Mouse (Mus musculus) heart, embryonic 13.5 days (tissue): ENCODE measurements around the gene Alkbh1. TPM values are rescaled to one million over a fixed set of nuclear protein-coding genes. Genes with fewer than 3 reads are reported as not detected.
"Not testable (repeated sequence)": the region's sequence is repeated elsewhere in the genome, so short reads cannot be mapped to it uniquely, and the experiment has no call there.

Experiments
- ATAC-seq: fragments of 200-750 bp; cut with Nextera tagmentation; 2 replicates; pipeline ENCODE4 v1.8.0; 2017; ENCODE audit warnings: moderate TSS enrichment; ENCODE audit not compliant: insufficient number of reproducible peaks, low FRiP score, low TSS enrichment; ENCODE audit errors: extremely low read depth
- H3K27ac ChIP-seq: fragments of 300-500 bp; sonication (generic); replicated peaks from 2 replicates; pipeline ENCODE4 v1.5.1; 2015; ENCODE audit warnings: moderate library complexity, mild to moderate bottlenecking, inconsistent platforms
- H3K27me3 ChIP-seq: fragments of 300-500 bp; sonication (generic); replicated peaks from 2 replicates; pipeline ENCODE4 v1.6.1; 2015; ENCODE audit warnings: mild to moderate bottlenecking, inconsistent platforms
- H3K36me3 ChIP-seq: fragments of 300-500 bp; sonication (generic); 2 replicates; pipeline ENCODE4 v1.6.1; 2015; ENCODE audit warnings: mild to moderate bottlenecking, inconsistent platforms
- H3K4me1 ChIP-seq: fragments of 300-500 bp; sonication (generic); 2 replicates; pipeline ENCODE4 v1.6.1; 2015; ENCODE audit warnings: inconsistent platforms
- H3K4me2 ChIP-seq: fragments of 300-500 bp; sonication (generic); 2 replicates; pipeline ENCODE4 v1.6.1; 2015; ENCODE audit warnings: inconsistent platforms, mild to moderate bottlenecking, moderate library complexity
- H3K4me3 ChIP-seq: fragments of 300-500 bp; sonication (generic); 2 replicates; pipeline ENCODE4 v1.5.1; 2015; ENCODE audit warnings: moderate library complexity, mild to moderate bottlenecking, inconsistent platforms
- H3K9ac ChIP-seq: fragments of 300-500 bp; sonication (generic); 2 replicates; pipeline ENCODE4 v1.6.1; 2015; ENCODE audit warnings: inconsistent platforms, mild to moderate bottlenecking, moderate library complexity
- H3K9me3 ChIP-seq: fragments of 300-500 bp; sonication (generic); 2 replicates; pipeline ENCODE4 v1.6.1; 2016; ENCODE audit warnings: inconsistent platforms
- WGBS: fragments of 180-500 bp; shearing (Covaris S2); methylation state at CpG from one replicate; pipeline ENCODE4 v1.1.7; 2015; ENCODE audit warnings: mixed read lengths; 5-methylcytosine and 5-hydroxymethylcytosine counted together
- polyA plus RNA-seq: library from polyadenylated mRNA; unstranded; fragments of >200 nt; fragmentation: Nextera tagmentation; extraction: Ambion mirVana; gene quantifications from 2 replicates; pipeline ENCODE4 v1.2.1, GENCODE M21; 2015

The Alkbh1 gene
- polyA plus RNA-seq = 34.2 and 37.2 TPM in 2 replicates

GRCm38 (mm10) chr12:87443700-87444122 is at the start of gene Alkbh1, which contains the start of gene Slirp:
Alkbh1 (minus strand) TSS chr12:87444017.
Slirp (plus strand) TSS chr12:87443896.
- Histone ChIP-seq H3K27ac (peak within 1 kb of the TSS; percentile 86), H3K9me3 (no peaks in the 10 kb centered on the region), H3K27me3 (no peaks in the 10 kb centered on the region), H3K4me2 (peak within 1 kb of the TSS; percentile 91), H3K4me3 (peak within 1 kb of the TSS; percentile 90), H3K36me3 (peaks cover 57% of the 10 kb centered on the region), H3K4me1 (peaks cover 24% of the 10 kb centered on the region), H3K9ac (peak within 1 kb of the TSS; percentile 95)
- peak; percentile 63; the same call in 1 of the 2 replicates for ATAC-seq
- under 1% methylated on average over 28 of the region's 28 CpGs for WGBS

- not testable (repeated sequence) for ATAC-seq, H3K27ac ChIP-seq
- 58% methylated on average over 2 of the region's 2 CpGs for WGBS
Measured at GRCm38 (mm10) chr12:87488683-87489082, 44.9 kb upstream of the Alkbh1 start.

GRCm38 (mm10) chr12:87482482-87482881 is 38.7 kb upstream of the Alkbh1 start:
- H3K9me3 ChIP-seq, ATAC-seq, H3K36me3 ChIP-seq: not testable (repeated sequence)

More at GRCm38 (mm10) chr12:87488683-87489082, 44.9 kb upstream of the Alkbh1 start:
- H3K36me3 ChIP-seq, H3K27me3 ChIP-seq, H3K4me2 ChIP-seq, H3K4me3 ChIP-seq, H3K9ac ChIP-seq, H3K4me1 ChIP-seq, H3K9me3 ChIP-seq: not testable (repeated sequence)

GRCm38 (mm10) chr12:87474756-87475155 is 30.9 kb upstream of the Alkbh1 start:
- no peak overlapping the region for H3K4me3 ChIP-seq
- no peaks in the 10 kb centered on the region for H3K9me3 ChIP-seq
- 69% methylated on average over 3 of the region's 3 CpGs for WGBS
- no peak overlapping the region for H3K4me2 ChIP-seq
- peaks cover 4% of the 10 kb centered on the region; the same call in 1 of the 2 replicates for H3K27me3 ChIP-seq
- H3K27ac ChIP-seq = no peak overlapping the region
- ATAC-seq = no peak
- 0 out of 2 replicates have a peak, but pooled peaks cover 3% of the 10 kb centered on the region for H3K36me3 ChIP-seq
- H3K4me1 ChIP-seq = peaks cover 18% of the 10 kb centered on the region
- no peak overlapping the region for H3K9ac ChIP-seq

More at GRCm38 (mm10) chr12:87482482-87482881, 38.7 kb upstream of the Alkbh1 start:
- H3K4me2 ChIP-seq, H3K4me1 ChIP-seq, H3K27ac ChIP-seq, H3K9ac ChIP-seq, H3K4me3 ChIP-seq, H3K27me3 ChIP-seq: not testable (repeated sequence)
- WGBS = 71% methylated on average over 5 of the region's 5 CpGs

GRCm38 (mm10) chr12:87471964-87472786 is 28.4 kb upstream of the Alkbh1 start, which contains the start of gene Snw1:
Snw1 (minus strand) TSS chr12:87472274.
- Histone ChIP-seq H3K4me3 (peak within 1 kb of the TSS; percentile 77), H3K27ac (peak within 1 kb of the TSS; percentile 78), H3K9me3 (no peaks in the 10 kb centered on the region), H3K9ac (peak within 1 kb of the TSS; percentile 91), H3K36me3 (peaks cover 22% of the 10 kb centered on the region), H3K4me2 (peak within 1 kb of the TSS; percentile 74), H3K27me3 (peaks cover 4% of the 10 kb centered on the region; the same call in 1 of the 2 replicates), H3K4me1 (peaks cover 19% of the 10 kb centered on the region)
- ATAC-seq = peak; percentile 88
- 3% methylated on average over 45 of the region's 45 CpGs for WGBS

- peaks cover 19% of the 10 kb centered on the region for H3K4me1 ChIP-seq
- no peaks in the 10 kb centered on the region for H3K9me3 ChIP-seq
- H3K4me3 ChIP-seq = peak overlapping the region; percentile 77
- peak overlapping the region; percentile 78 for H3K27ac ChIP-seq
- peak overlapping the region; percentile 74 for H3K4me2 ChIP-seq
- H3K9ac ChIP-seq = peak overlapping the region; percentile 91
- peaks cover 29% of the 10 kb centered on the region for H3K36me3 ChIP-seq
- peaks cover 4% of the 10 kb centered on the region; the same call in 1 of the 2 replicates for H3K27me3 ChIP-seq
- 1% methylated on average over 19 of the region's 19 CpGs for WGBS
- ATAC-seq = no peak
Measured at GRCm38 (mm10) chr12:87471421-87471963, 27.7 kb upstream of the Alkbh1 start.

- WGBS = 64% methylated on average over 7 of the region's 7 CpGs
- Histone ChIP-seq H3K27me3 (peaks cover 4% of the 10 kb centered on the region; the same call in 1 of the 2 replicates), H3K27ac (no peak overlapping the region), H3K9me3 (no peaks in the 10 kb centered on the region), H3K36me3 (peaks cover 34% of the 10 kb centered on the region), H3K4me2 (peak overlapping the region; percentile 74), H3K9ac (peak overlapping the region; percentile 91), H3K4me1 (peaks cover 21% of the 10 kb centered on the region), H3K4me3 (peak overlapping the region; percentile 77)
- no peak for ATAC-seq
Measured at GRCm38 (mm10) chr12:87470263-87471136, 26.7 kb upstream of the Alkbh1 start.

- Histone ChIP-seq H3K27ac (no peak overlapping the region), H3K9me3 (no peaks in the 10 kb centered on the region), H3K4me2 (no peak overlapping the region), H3K36me3 (peaks cover 87% of the 10 kb centered on the region), H3K27me3 (no peaks in the 10 kb centered on the region), H3K4me3 (no peak overlapping the region), H3K4me1 (peaks cover 4% of the 10 kb centered on the region), H3K9ac (no peak overlapping the region)
- 77% methylated on average over 6 of the region's 6 CpGs for WGBS
- ATAC-seq = no peak
Measured at GRCm38 (mm10) chr12:87464678-87465297, 21.0 kb upstream of the Alkbh1 start.

GRCm38 (mm10) chr12:87449456-87449855 is 5.6 kb upstream of the Alkbh1 start:
- H3K36me3 ChIP-seq = peaks cover 84% of the 10 kb centered on the region
- H3K27me3 ChIP-seq = no peaks in the 10 kb centered on the region
- H3K4me2 ChIP-seq = no peak overlapping the region
- no peak overlapping the region for H3K27ac ChIP-seq
- H3K9ac ChIP-seq = no peak overlapping the region
- H3K4me3 ChIP-seq = no peak overlapping the region
- ATAC-seq = no peak
- H3K4me1 ChIP-seq = peaks cover 8% of the 10 kb centered on the region
- WGBS = 85% methylated on average over 9 of the region's 9 CpGs
- no peaks in the 10 kb centered on the region for H3K9me3 ChIP-seq

GRCm38 (mm10) chr12:87444211-87444610 is 394 bp upstream of the Alkbh1 start:
- Histone ChIP-seq H3K4me3 (peak overlapping the region; percentile 90), H3K27me3 (no peaks in the 10 kb centered on the region), H3K36me3 (peaks cover 57% of the 10 kb centered on the region), H3K9ac (peak overlapping the region; percentile 95), H3K27ac (no peak overlapping the region), H3K4me1 (peaks cover 24% of the 10 kb centered on the region), H3K9me3 (no peaks in the 10 kb centered on the region), H3K4me2 (peak overlapping the region; percentile 91)
- 3% methylated on average over 16 of the region's 16 CpGs for WGBS
- no peak for ATAC-seq
